Mouse (Mus musculus): ENCODE measurements around the gene Vps37b. TPM values are rescaled to one million over a fixed set of nuclear protein-coding genes. Genes with fewer than 3 reads are reported as not detected.

Gene Vps37b
- polyA plus RNA-seq, 2 experiments = 8.8 to 11.5 TPM

DNA sequence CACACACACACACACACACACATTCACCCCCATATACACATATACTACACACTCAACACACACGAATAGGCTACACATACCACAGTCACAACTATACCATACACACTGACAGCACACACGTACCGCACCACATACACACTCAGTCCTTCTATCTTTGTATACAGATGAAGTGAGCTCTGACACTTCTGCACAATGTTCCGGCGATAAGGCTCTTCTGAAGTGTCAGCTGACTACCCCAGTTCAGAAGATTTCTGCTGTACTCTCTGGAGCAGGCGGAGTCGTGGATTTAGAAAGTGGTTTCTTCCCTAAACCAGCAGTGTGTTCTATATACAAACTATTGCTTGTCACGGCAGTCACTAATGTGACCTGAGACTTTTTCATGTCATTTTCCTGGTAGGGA lies 22.0 kb downstream of the Vps37b start:
- peaks cover 37 to 45% of the 10 kb centered on the region in 2 experiments for H3K4me1 ChIP-seq (replicated peaks; ENCODE audit: control insufficient read depth in 2 of 2, insufficient read depth in 2 of 2, low read length in 1 of 2)
- H3K27ac ChIP-seq = peak overlapping the region; percentile 77
- peaks cover 44% of the 10 kb centered on the region for H3K36me3 ChIP-seq (replicated peaks; ENCODE audit: control insufficient read depth, insufficient read depth, low read depth)
- 19% methylated on average over 8 of the region's 8 CpGs for WGBS (ENCODE audit: insufficient replicate concordance)
- DNase-seq (ENCODE audit: low read depth in 3 of 3, low spot score in 3 of 3) (peak in 1 of 3 experiments; percentile 73), ATAC-seq (ENCODE audit: insufficient read depth) (peak; percentile 83)
- TF ChIP-seq CTCF (IDR thresholded peaks at IDR 0.05; ENCODE audit: low read depth) (no peak), EP300 (IDR thresholded peaks at IDR 0.05; ENCODE audit: low read depth) (peak; percentile 89)
- peak overlapping the region in 1 of 2 experiments; percentile 20; a peak in 1 of 4 replicates for H3K4me3 ChIP-seq (ENCODE audit: insufficient read depth in 1 of 2, low read depth in 2 of 2, low read length in 2 of 2)
- no peaks in the 10 kb centered on the region for H3K9me3 ChIP-seq (ENCODE audit: control insufficient read depth, low read length)
- H3K4me2 ChIP-seq (ENCODE audit: low read depth) = peak overlapping the region; percentile 61
- H3K27me3 ChIP-seq (ENCODE audit: control insufficient read depth, insufficient read depth, low read length) = no peaks in the 10 kb centered on the region
- H3K9ac ChIP-seq (replicated peaks) = peak overlapping the region; percentile 48

DNA sequence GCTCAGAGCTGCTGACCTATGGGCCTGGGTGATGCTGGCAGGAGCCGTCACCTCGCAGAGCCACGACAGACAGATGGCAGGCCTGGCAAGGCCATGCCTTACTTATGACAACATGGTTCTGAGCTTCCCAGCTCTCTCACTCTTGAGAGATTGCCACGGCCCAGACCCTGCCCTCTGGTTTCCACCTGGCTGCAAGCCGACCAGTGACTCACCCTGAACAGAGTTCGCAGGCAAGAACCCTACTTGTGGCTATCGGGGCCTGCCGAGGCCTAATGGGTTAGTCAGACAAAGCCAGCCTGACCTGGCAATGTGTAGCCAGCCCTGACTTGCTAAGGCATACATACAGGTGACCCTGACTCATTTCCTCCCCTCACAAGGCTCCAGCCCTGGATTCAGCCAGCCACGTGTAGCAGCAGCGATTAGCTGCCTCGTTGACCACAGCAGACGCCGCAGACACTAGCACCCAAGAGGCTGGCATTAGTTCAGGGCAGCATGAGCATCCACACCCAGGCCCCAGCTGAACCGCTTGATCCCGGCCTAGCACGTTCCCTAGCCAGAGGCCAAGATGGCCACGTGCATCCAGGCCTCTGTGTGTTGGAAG lies 25.1 kb downstream of the Vps37b start:
- 91% methylated on average over 17 of the region's 17 CpGs for WGBS (ENCODE audit: insufficient replicate concordance)
- H3K4me2 ChIP-seq (ENCODE audit: low read depth) = no peak overlapping the region
- H3K4me3 ChIP-seq (ENCODE audit: insufficient read depth in 1 of 2, low read depth in 2 of 2, low read length in 2 of 2) = no peak overlapping the region
- H3K4me1 ChIP-seq (replicated peaks; ENCODE audit: control insufficient read depth in 2 of 2, insufficient read depth in 2 of 2, low read length in 1 of 2) = peaks cover 23 to 25% of the 10 kb centered on the region in 2 experiments
- peaks cover 50% of the 10 kb centered on the region for H3K36me3 ChIP-seq (replicated peaks; ENCODE audit: control insufficient read depth, insufficient read depth, low read depth)
- no peaks in the 10 kb centered on the region for H3K9me3 ChIP-seq (ENCODE audit: control insufficient read depth, low read length)
- no peak overlapping the region for H3K27ac ChIP-seq
- H3K27me3 ChIP-seq (ENCODE audit: control insufficient read depth, insufficient read depth, low read length) = no peaks in the 10 kb centered on the region
- TF ChIP-seq CTCF (IDR thresholded peaks at IDR 0.05; ENCODE audit: low read depth) (no peak), EP300 (IDR thresholded peaks at IDR 0.05; ENCODE audit: low read depth) (no peak)
- DNase-seq (ENCODE audit: low read depth in 3 of 3, low spot score in 3 of 3) (no peak), ATAC-seq (ENCODE audit: insufficient read depth) (no peak)
- no peak overlapping the region for H3K9ac ChIP-seq (replicated peaks)

DNA sequence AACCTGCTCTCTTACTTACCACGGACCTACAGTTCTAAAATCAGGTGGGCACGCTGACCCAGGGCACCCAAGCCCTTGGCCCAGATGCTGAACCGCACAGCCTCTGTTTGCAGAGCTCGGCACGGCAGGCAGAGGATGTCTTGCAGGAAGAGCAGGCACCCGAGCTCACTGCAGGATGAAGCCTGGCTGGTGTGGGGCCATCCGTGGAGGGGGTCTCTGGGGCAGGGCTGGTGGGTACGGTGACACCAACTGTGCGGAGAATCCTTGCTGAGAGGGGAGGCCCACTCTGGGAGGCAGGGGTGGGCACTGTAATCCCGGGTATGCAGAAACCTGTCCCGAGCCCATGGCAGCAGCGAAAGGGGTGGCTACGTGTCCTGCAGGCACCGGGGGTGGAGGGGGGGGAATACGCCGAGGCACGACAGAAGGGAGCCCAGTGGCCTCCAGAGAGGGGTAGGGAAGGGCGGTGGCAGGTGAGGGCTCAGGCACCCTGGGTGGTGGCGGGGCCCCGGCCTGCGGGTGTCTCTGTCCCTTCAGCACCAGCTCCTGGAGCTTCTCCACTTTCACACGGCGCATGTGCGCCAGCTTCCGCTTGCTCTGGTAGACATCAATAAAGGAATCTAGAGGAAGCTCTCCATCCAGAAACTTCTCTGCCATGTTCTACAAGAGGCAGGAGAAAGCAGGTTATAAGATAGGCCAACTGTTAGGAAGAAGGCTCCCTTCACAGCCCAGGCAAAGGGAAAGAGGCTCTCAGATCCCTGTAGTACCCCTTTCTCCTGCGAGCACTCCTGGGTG lies 25.8 kb downstream of the Vps37b start:
- Histone ChIP-seq H3K36me3 (replicated peaks; ENCODE audit: control insufficient read depth, insufficient read depth, low read depth) (peaks cover 50% of the 10 kb centered on the region), H3K9ac (replicated peaks) (no peak overlapping the region), H3K4me1 (replicated peaks; ENCODE audit: control insufficient read depth in 2 of 2, insufficient read depth in 2 of 2, low read length in 1 of 2) (peaks cover 17% of the 10 kb centered on the region in 2 experiments), H3K9me3 (ENCODE audit: control insufficient read depth, low read length) (no peaks in the 10 kb centered on the region), H3K4me3 (ENCODE audit: insufficient read depth in 1 of 2, low read depth in 2 of 2, low read length in 2 of 2) (no peak overlapping the region), H3K27ac (no peak overlapping the region), H3K27me3 (ENCODE audit: control insufficient read depth, insufficient read depth, low read length) (no peaks in the 10 kb centered on the region), H3K4me2 (ENCODE audit: low read depth) (no peak overlapping the region)
- 87% methylated on average over 26 of the region's 26 CpGs for WGBS (ENCODE audit: insufficient replicate concordance)
- TF ChIP-seq EP300 (IDR thresholded peaks at IDR 0.05; ENCODE audit: low read depth) (no peak), CTCF (IDR thresholded peaks at IDR 0.05; ENCODE audit: low read depth) (no peak)
- DNase-seq (ENCODE audit: low read depth in 3 of 3, low spot score in 3 of 3) = no peak
- ATAC-seq (ENCODE audit: insufficient read depth) = no peak

DNA sequence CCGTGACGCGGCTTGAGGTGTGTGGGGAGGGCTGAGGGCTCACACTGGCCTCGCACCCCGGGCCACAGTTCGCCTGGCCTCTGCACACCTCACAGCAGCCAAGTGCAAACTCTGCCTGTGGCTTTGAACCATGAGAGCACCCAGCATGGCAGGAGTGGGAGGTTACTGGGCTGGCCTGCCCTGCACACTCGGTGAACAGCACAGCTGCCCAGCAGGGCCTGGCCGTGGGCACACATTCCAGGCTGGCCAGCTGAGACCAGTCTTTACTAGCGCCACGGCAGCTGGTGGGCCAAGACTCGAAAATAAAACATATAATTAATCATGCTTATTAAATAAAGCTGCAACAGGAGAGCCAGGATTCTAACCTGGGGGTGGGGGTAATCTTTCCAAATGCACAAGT lies 26.5 kb downstream of the Vps37b start:
- Histone ChIP-seq H3K36me3 (replicated peaks; ENCODE audit: control insufficient read depth, insufficient read depth, low read depth) (peaks cover 50% of the 10 kb centered on the region), H3K9ac (replicated peaks) (no peak overlapping the region), H3K4me2 (ENCODE audit: low read depth) (no peak overlapping the region), H3K27me3 (ENCODE audit: control insufficient read depth, insufficient read depth, low read length) (no peaks in the 10 kb centered on the region), H3K4me3 (ENCODE audit: insufficient read depth in 1 of 2, low read depth in 2 of 2, low read length in 2 of 2) (no peak overlapping the region), H3K27ac (no peak overlapping the region), H3K4me1 (replicated peaks; ENCODE audit: control insufficient read depth in 2 of 2, insufficient read depth in 2 of 2, low read length in 1 of 2) (peaks cover 11 to 12% of the 10 kb centered on the region in 2 experiments), H3K9me3 (ENCODE audit: control insufficient read depth, low read length) (no peaks in the 10 kb centered on the region)
- DNase-seq (ENCODE audit: low read depth in 3 of 3, low spot score in 3 of 3) = no peak
- 85% methylated on average over 11 of the region's 11 CpGs for WGBS (ENCODE audit: insufficient replicate concordance)
- TF ChIP-seq EP300 (IDR thresholded peaks at IDR 0.05; ENCODE audit: low read depth) = no peak
- TF ChIP-seq CTCF (IDR thresholded peaks at IDR 0.05; ENCODE audit: low read depth) = no peak
- ATAC-seq (ENCODE audit: insufficient read depth) = no peak

DNA sequence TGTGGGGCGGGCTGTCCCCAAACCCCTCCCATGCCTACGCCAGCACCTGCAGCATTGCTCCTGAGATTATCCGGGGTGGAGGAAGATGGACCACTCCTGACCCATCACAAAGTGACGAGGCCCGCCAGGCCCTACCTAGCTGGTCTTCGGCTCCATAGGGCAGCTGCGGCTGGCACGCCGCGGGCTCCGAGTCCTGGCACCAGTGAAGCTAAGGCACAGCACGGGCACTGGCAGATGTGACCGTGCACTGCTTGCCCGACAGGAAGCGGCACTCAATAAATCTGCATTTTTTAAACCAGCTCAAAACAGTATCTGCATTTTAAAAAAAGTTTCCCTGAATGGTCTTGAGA lies 26.9 kb downstream of the Vps37b start:
- Histone ChIP-seq H3K9me3 (ENCODE audit: control insufficient read depth, low read length) (no peaks in the 10 kb centered on the region), H3K9ac (replicated peaks) (no peak overlapping the region), H3K4me2 (ENCODE audit: low read depth) (no peak overlapping the region), H3K27me3 (ENCODE audit: control insufficient read depth, insufficient read depth, low read length) (no peaks in the 10 kb centered on the region), H3K4me1 (replicated peaks; ENCODE audit: control insufficient read depth in 2 of 2, insufficient read depth in 2 of 2, low read length in 1 of 2) (peaks cover 6 to 7% of the 10 kb centered on the region in 2 experiments), H3K36me3 (replicated peaks; ENCODE audit: control insufficient read depth, insufficient read depth, low read depth) (peaks cover 47% of the 10 kb centered on the region), H3K4me3 (ENCODE audit: insufficient read depth in 1 of 2, low read depth in 2 of 2, low read length in 2 of 2) (no peak overlapping the region), H3K27ac (no peak overlapping the region)
- ATAC-seq (ENCODE audit: insufficient read depth) = no peak
- 85% methylated on average over 15 of the region's 15 CpGs for WGBS (ENCODE audit: insufficient replicate concordance)
- DNase-seq (ENCODE audit: low read depth in 3 of 3, low spot score in 3 of 3) = no peak
- TF ChIP-seq CTCF (IDR thresholded peaks at IDR 0.05; ENCODE audit: low read depth) = no peak
- no peak for TF ChIP-seq EP300 (IDR thresholded peaks at IDR 0.05; ENCODE audit: low read depth)
